Comparison of ENCODE assay signal across 8 mouse cellular contexts in genomic region chr9:78520780-78521601, GRCm38 (mm10). TPM values are rescaled to one million over a fixed set of nuclear protein-coding genes. Genes with fewer than 3 reads are reported as not detected.
DNase-seq lines count a peak whose midpoint lies in the region; ATAC-seq and TF ChIP-seq lines count a peak whose summit lies in the region.

No protein-coding gene starts in this region.

- H3K4me1 ChIP-seq in cerebellum, adult 2 months (ENCODE audit: control insufficient read depth, insufficient read depth, low read length), result peaks cover 6% of the 10 kb centered on the region; the same call in 1 of the 2 replicates
- H3K4me1 ChIP-seq in forebrain, postnatal 0 days (ENCODE audit: insufficient read depth), result no peaks in the 10 kb centered on the region

- H3K9ac ChIP-seq in forebrain, postnatal 0 days, result peak overlapping the region; percentile 54

- no peaks in the 10 kb centered on the region for H3K27me3 ChIP-seq in cerebellum, adult 2 months (ENCODE audit: control insufficient read depth, insufficient read depth, low read length)
- no peaks in the 10 kb centered on the region for H3K27me3 ChIP-seq in forebrain, postnatal 0 days (ENCODE audit: insufficient read depth, low read length)

- TF ChIP-seq POLR2A in cerebellum, adult 2 months (IDR thresholded peaks at IDR 0.05; ENCODE audit: borderline replicate concordance, insufficient read depth, low read length), result no peak

- peak; percentile 97 for DNase-seq in heart, adult 11 months
- no peak for DNase-seq in heart, adult 8-10 months (ENCODE audit: low spot score)
- peak; percentile 48 to 55 for DNase-seq in cerebellum, adult 2 months
- peak; percentile 83 for DNase-seq in forebrain, postnatal 0 days
- DNase-seq in induced T-regulatory cell, adult 2 months (ENCODE audit: low read depth), result peak; percentile 45
- peak; percentile 34 to 36 for DNase-seq in left cerebral cortex, postnatal 36 days (ENCODE audit: low spot score in 2 of 2)
- DNase-seq in right cerebral cortex, postnatal 14 days, result peak; percentile 68

- no peak for TF ChIP-seq CTCF in cerebellum, adult 2 months (IDR thresholded peaks at IDR 0.05; ENCODE audit: borderline replicate concordance, insufficient read depth, low read depth, low read length)
- TF ChIP-seq CTCF in forebrain, postnatal 0 days (IDR thresholded peaks at IDR 0.05; ENCODE audit: low read depth), result no peak; the same call in 1 of the 2 replicates

- H3K4me2 ChIP-seq in forebrain, postnatal 0 days (ENCODE audit: low read depth), result peak overlapping the region; percentile 86

- H3K4me3 ChIP-seq in cerebellum, adult 2 months (replicated peaks; ENCODE audit: insufficient read depth, low read depth, low read length), result peak overlapping the region; percentile 36
- peak overlapping the region; percentile 44 for H3K4me3 ChIP-seq in forebrain, postnatal 0 days (ENCODE audit: low read depth, low read length)

- WGBS in cerebellum, adult 2 months, result 12% methylated on average over 40 of the region's 40 CpGs
- 2% methylated on average over 40 of the region's 40 CpGs for WGBS in forebrain, postnatal 0 days

- no peak overlapping the region for H3K27ac ChIP-seq in cerebellum, adult 2 months (ENCODE audit: insufficient read depth, low read length)
- peak overlapping the region; percentile 78 for H3K27ac ChIP-seq in forebrain, postnatal 0 days (ENCODE audit: low read depth, low read length)

- H3K36me3 ChIP-seq in forebrain, postnatal 0 days (ENCODE audit: insufficient read depth), result no peaks in the 10 kb centered on the region

- peak; percentile 78 for ATAC-seq in forebrain, postnatal 0 days
- peak; percentile 77 for ATAC-seq in megakaryocyte, adult 5-6 weeks (ENCODE audit: poor library complexity, severe bottlenecking)

- H3K9me3 ChIP-seq in forebrain, postnatal 0 days (ENCODE audit: low read length), result no peaks in the 10 kb centered on the region

- intact Hi-C loops in left cerebral cortex, postnatal 36 days (cut with DNase I), result no loop called here

RNA-seq across cellular contexts. Expression of gene Eef1a1, which starts 32.0 kb away (rescaled TPM):
- 100 to 1,000 TPM; 830 to 950 (median 884) TPM for total RNA-seq in heart, adult 8-10 months (2022)
- 2,299 and 2,427 TPM in 2 replicates for polyA plus RNA-seq in cerebellum, adult 2 months (2012; rRNA removed)
- total RNA-seq in forebrain, postnatal 0 days (2014; rRNA removed), result 9,311 and 11,752 TPM in 2 replicates
- polyA plus RNA-seq in forebrain, postnatal 0 days (2015; fragmentation: Nextera tagmentation; extraction: Ambion mirVana), result 2,982 and 3,284 TPM in 2 replicates
- total RNA-seq in left cerebral cortex, postnatal 36 days (2021), result 1,000 to 10,000 TPM; 2,126 to 2,321 TPM
- total RNA-seq in megakaryocyte, adult 5-6 weeks (2015), result 11,658 and 12,645 TPM in 2 replicates
- total RNA-seq in megakaryocyte, adult 5-6 weeks (2017), result 9,740 and 9,937 TPM in 2 replicates
